Mouse (Mus musculus): ENCODE measurements around the gene Kif9. TPM values are rescaled to one million over a fixed set of nuclear protein-coding genes. Genes with fewer than 3 reads are reported as not detected.

The Kif9 gene
- polyA plus RNA-seq, 1 experiment from 2014 or later, result 0.72 TPM

- no peaks in the 10 kb centered on the region for H3K27me3 ChIP-seq (ENCODE audit: control insufficient read depth, insufficient read depth, low read length)
- H3K36me3 ChIP-seq (ENCODE audit: control insufficient read depth, insufficient read depth, low read length), result 0 out of 2 replicates have a peak, but pooled peaks cover 2% of the 10 kb centered on the region
- H3K4me2 ChIP-seq (replicated peaks; ENCODE audit: low read depth, low read length), result no peak overlapping the region
- no peak overlapping the region for H3K9ac ChIP-seq (replicated peaks; ENCODE audit: low read depth, low read length)
- no peaks in the 10 kb centered on the region for H3K4me1 ChIP-seq (ENCODE audit: control insufficient read depth, insufficient read depth, low read length)
- 70% methylated on average over 3 of the region's 3 CpGs for WGBS
- H3K9me3 ChIP-seq (ENCODE audit: control insufficient read depth, low read depth, low read length), result no peaks in the 10 kb centered on the region
- ATAC-seq (ENCODE audit: insufficient number of reproducible peaks, insufficient read depth, low FRiP score, low read depth), result no peak
- no peak overlapping the region for H3K4me3 ChIP-seq (ENCODE audit: low read depth, low read length)
- no peak overlapping the region for H3K27ac ChIP-seq (ENCODE audit: low read length)
Observed at GRCm38 (mm10) chr9:110452523-110452922, 24.2 kb upstream of the Kif9 start.

- no peak for ATAC-seq (ENCODE audit: insufficient number of reproducible peaks, insufficient read depth, low FRiP score, low read depth)
- H3K9me3 ChIP-seq (ENCODE audit: control insufficient read depth, low read depth, low read length), result no peaks in the 10 kb centered on the region
- H3K36me3 ChIP-seq (ENCODE audit: control insufficient read depth, insufficient read depth, low read length), result no peaks in the 10 kb centered on the region
- no peak overlapping the region for H3K4me2 ChIP-seq (replicated peaks; ENCODE audit: low read depth, low read length)
- H3K27me3 ChIP-seq (ENCODE audit: control insufficient read depth, insufficient read depth, low read length), result no peaks in the 10 kb centered on the region
- no peaks in the 10 kb centered on the region for H3K4me1 ChIP-seq (ENCODE audit: control insufficient read depth, insufficient read depth, low read length)
- no peak overlapping the region for H3K27ac ChIP-seq (ENCODE audit: low read length)
- no peak overlapping the region for H3K4me3 ChIP-seq (ENCODE audit: low read depth, low read length)
- 86% methylated on average over 3 of the region's 3 CpGs for WGBS
- no peak overlapping the region for H3K9ac ChIP-seq (replicated peaks; ENCODE audit: low read depth, low read length)
Observed at GRCm38 (mm10) chr9:110457926-110458325, 18.8 kb upstream of the Kif9 start.

GRCm38 (mm10) chr9:110459145-110459727 is 17.5 kb upstream of the Kif9 start:
- Histone ChIP-seq H3K27ac (ENCODE audit: low read length) (peak overlapping the region; percentile 52; the same call in 1 of the 2 replicates), H3K4me2 (replicated peaks; ENCODE audit: low read depth, low read length) (no peak overlapping the region), H3K9ac (replicated peaks; ENCODE audit: low read depth, low read length) (no peak overlapping the region), H3K36me3 (ENCODE audit: control insufficient read depth, insufficient read depth, low read length) (no peaks in the 10 kb centered on the region), H3K27me3 (ENCODE audit: control insufficient read depth, insufficient read depth, low read length) (no peaks in the 10 kb centered on the region), H3K4me1 (ENCODE audit: control insufficient read depth, insufficient read depth, low read length) (no peaks in the 10 kb centered on the region), H3K9me3 (ENCODE audit: control insufficient read depth, low read depth, low read length) (no peaks in the 10 kb centered on the region), H3K4me3 (ENCODE audit: low read depth, low read length) (no peak overlapping the region)
- WGBS, result 44% methylated on average over 2 of the region's 2 CpGs
- ATAC-seq (ENCODE audit: insufficient number of reproducible peaks, insufficient read depth, low FRiP score, low read depth), result no peak

GRCm38 (mm10) chr9:110460884-110461815 is 15.6 kb upstream of the Kif9 start:
- WGBS, result 84% methylated on average over 18 of the region's 18 CpGs
- no peak for ATAC-seq (ENCODE audit: insufficient number of reproducible peaks, insufficient read depth, low FRiP score, low read depth)
- Histone ChIP-seq H3K27ac (ENCODE audit: low read length) (no peak overlapping the region), H3K27me3 (ENCODE audit: control insufficient read depth, insufficient read depth, low read length) (no peaks in the 10 kb centered on the region), H3K4me2 (replicated peaks; ENCODE audit: low read depth, low read length) (no peak overlapping the region), H3K4me1 (ENCODE audit: control insufficient read depth, insufficient read depth, low read length) (no peaks in the 10 kb centered on the region), H3K36me3 (ENCODE audit: control insufficient read depth, insufficient read depth, low read length) (no peaks in the 10 kb centered on the region), H3K9me3 (ENCODE audit: control insufficient read depth, low read depth, low read length) (no peaks in the 10 kb centered on the region), H3K9ac (replicated peaks; ENCODE audit: low read depth, low read length) (no peak overlapping the region), H3K4me3 (ENCODE audit: low read depth, low read length) (no peak overlapping the region)

GRCm38 (mm10) chr9:110462321-110462720 is 14.4 kb upstream of the Kif9 start:
- no peak overlapping the region for H3K4me2 ChIP-seq (replicated peaks; ENCODE audit: low read depth, low read length)
- H3K27ac ChIP-seq (ENCODE audit: low read length), result no peak overlapping the region
- no peak for ATAC-seq (ENCODE audit: insufficient number of reproducible peaks, insufficient read depth, low FRiP score, low read depth)
- 76% methylated on average over 7 of the region's 7 CpGs for WGBS
- no peaks in the 10 kb centered on the region for H3K4me1 ChIP-seq (ENCODE audit: control insufficient read depth, insufficient read depth, low read length)
- H3K9ac ChIP-seq (replicated peaks; ENCODE audit: low read depth, low read length), result no peak overlapping the region
- no peaks in the 10 kb centered on the region for H3K9me3 ChIP-seq (ENCODE audit: control insufficient read depth, low read depth, low read length)
- no peaks in the 10 kb centered on the region for H3K36me3 ChIP-seq (ENCODE audit: control insufficient read depth, insufficient read depth, low read length)
- no peaks in the 10 kb centered on the region for H3K27me3 ChIP-seq (ENCODE audit: control insufficient read depth, insufficient read depth, low read length)
- H3K4me3 ChIP-seq (ENCODE audit: low read depth, low read length), result no peak overlapping the region

GRCm38 (mm10) chr9:110463983-110464591 is 12.7 kb upstream of the Kif9 start:
- Histone ChIP-seq H3K9me3 (ENCODE audit: control insufficient read depth, low read depth, low read length) (no peaks in the 10 kb centered on the region), H3K9ac (replicated peaks; ENCODE audit: low read depth, low read length) (no peak overlapping the region), H3K4me2 (replicated peaks; ENCODE audit: low read depth, low read length) (no peak overlapping the region), H3K36me3 (ENCODE audit: control insufficient read depth, insufficient read depth, low read length) (no peaks in the 10 kb centered on the region), H3K4me1 (ENCODE audit: control insufficient read depth, insufficient read depth, low read length) (no peaks in the 10 kb centered on the region), H3K4me3 (ENCODE audit: low read depth, low read length) (no peak overlapping the region), H3K27me3 (ENCODE audit: control insufficient read depth, insufficient read depth, low read length) (no peaks in the 10 kb centered on the region), H3K27ac (ENCODE audit: low read length) (no peak overlapping the region)
- ATAC-seq (ENCODE audit: insufficient number of reproducible peaks, insufficient read depth, low FRiP score, low read depth), result no peak
- 86% methylated on average over 6 of the region's 6 CpGs for WGBS

- Histone ChIP-seq H3K27ac (ENCODE audit: low read length) (no peak overlapping the region), H3K27me3 (ENCODE audit: control insufficient read depth, insufficient read depth, low read length) (no peaks in the 10 kb centered on the region), H3K9ac (replicated peaks; ENCODE audit: low read depth, low read length) (no peak overlapping the region), H3K36me3 (ENCODE audit: control insufficient read depth, insufficient read depth, low read length) (no peaks in the 10 kb centered on the region), H3K9me3 (ENCODE audit: control insufficient read depth, low read depth, low read length) (no peaks in the 10 kb centered on the region), H3K4me1 (ENCODE audit: control insufficient read depth, insufficient read depth, low read length) (no peaks in the 10 kb centered on the region), H3K4me2 (replicated peaks; ENCODE audit: low read depth, low read length) (no peak overlapping the region), H3K4me3 (ENCODE audit: low read depth, low read length) (no peak overlapping the region)
- 94% methylated on average over 6 of the region's 6 CpGs for WGBS
- ATAC-seq (ENCODE audit: insufficient number of reproducible peaks, insufficient read depth, low FRiP score, low read depth), result no peak
Observed at GRCm38 (mm10) chr9:110465336-110465735, 11.4 kb upstream of the Kif9 start.

- Histone ChIP-seq H3K4me3 (ENCODE audit: low read depth, low read length) (no peak overlapping the region), H3K4me1 (ENCODE audit: control insufficient read depth, insufficient read depth, low read length) (no peaks in the 10 kb centered on the region), H3K9ac (replicated peaks; ENCODE audit: low read depth, low read length) (no peak overlapping the region), H3K27ac (ENCODE audit: low read length) (no peak overlapping the region), H3K27me3 (ENCODE audit: control insufficient read depth, insufficient read depth, low read length) (no peaks in the 10 kb centered on the region), H3K9me3 (ENCODE audit: control insufficient read depth, low read depth, low read length) (no peaks in the 10 kb centered on the region), H3K36me3 (ENCODE audit: control insufficient read depth, insufficient read depth, low read length) (no peaks in the 10 kb centered on the region), H3K4me2 (replicated peaks; ENCODE audit: low read depth, low read length) (no peak overlapping the region)
- no peak for ATAC-seq (ENCODE audit: insufficient number of reproducible peaks, insufficient read depth, low FRiP score, low read depth)
- 86% methylated on average over 3 of the region's 3 CpGs for WGBS
Observed at GRCm38 (mm10) chr9:110466179-110466578, 10.6 kb upstream of the Kif9 start.
